Mouse (Mus musculus) embryo, embryonic 9.5 days (tissue): ENCODE measurements around the gene Txn2.
A peak's percentile ranks its signal among the peaks of the same experiment; 100 is the strongest.

Experiments
- DNase-seq: peaks from one replicate; pipeline ENCODE4 v3.0.0-alpha.2; 2017; ENCODE audit errors: extremely low spot score

Gene Txn2

GRCm38 (mm10) chr15:77934326-77934725 lies 5.5 kb upstream of the Txn2 start:
- no peak for DNase-seq

GRCm38 (mm10) chr15:77933770-77934169 lies 5.0 kb upstream of the Txn2 start:
- peak; percentile 91 for DNase-seq

GRCm38 (mm10) chr15:77933222-77933621 lies 4.4 kb upstream of the Txn2 start:
- no peak for DNase-seq

- no peak for DNase-seq
Measured at GRCm38 (mm10) chr15:77931689-77932016, 2.8 kb upstream of the Txn2 start.

- no peak for DNase-seq
Measured at GRCm38 (mm10) chr15:77930986-77931688, 2.3 kb upstream of the Txn2 start.

- DNase-seq, result no peak
Measured at GRCm38 (mm10) chr15:77929804-77930203, 998 bp upstream of the Txn2 start.

- no peak for DNase-seq
Measured at GRCm38 (mm10) chr15:77928091-77928490, 715 bp downstream of the Txn2 start.

GRCm38 (mm10) chr15:77926921-77927320 lies 1.9 kb downstream of the Txn2 start:
- DNase-seq, result no peak

- no peak for DNase-seq
Measured at GRCm38 (mm10) chr15:77925195-77925594, 3.6 kb downstream of the Txn2 start.

GRCm38 (mm10) chr15:77923267-77924035 lies 5.4 kb downstream of the Txn2 start:
- no peak for DNase-seq

GRCm38 (mm10) chr15:77922710-77923109 lies 6.1 kb downstream of the Txn2 start:
- DNase-seq, result no peak

GRCm38 (mm10) chr15:77921636-77922035 lies 7.2 kb downstream of the Txn2 start:
- DNase-seq, result no peak

GRCm38 (mm10) chr15:77920511-77921462 lies 8.0 kb downstream of the Txn2 start:
- DNase-seq, result no peak

- no peak for DNase-seq
Measured at GRCm38 (mm10) chr15:77919441-77919840, 9.4 kb downstream of the Txn2 start.

GRCm38 (mm10) chr15:77916851-77917544 lies 11.8 kb downstream of the Txn2 start:
- DNase-seq, result peak; percentile 85

- no peak for DNase-seq
Measured at GRCm38 (mm10) chr15:77915287-77915686, 13.5 kb downstream of the Txn2 start.

GRCm38 (mm10) chr15:77914507-77914906 lies 14.3 kb downstream of the Txn2 start:
- DNase-seq, result no peak

- no peak for DNase-seq
Measured at GRCm38 (mm10) chr15:77913054-77913453, 15.8 kb downstream of the Txn2 start.

GRCm38 (mm10) chr15:77912585-77912984 lies 16.2 kb downstream of the Txn2 start:
- DNase-seq, result no peak

- DNase-seq, result no peak
Measured at GRCm38 (mm10) chr15:77912048-77912447, 16.8 kb downstream of the Txn2 start.

- DNase-seq, result peak; percentile 42
Measured at GRCm38 (mm10) chr15:77911065-77911464, 17.7 kb downstream of the Txn2 start.
